Mouse (Mus musculus): ENCODE measurements around the gene Arhgap29. TPM values are rescaled to one million over a fixed set of nuclear protein-coding genes. Genes with fewer than 3 reads are reported as not detected.

Gene Arhgap29
- total RNA-seq, 2 experiments from 2014 or later = 19.2 to 21.1 TPM

- no peak for DNase-seq (ENCODE audit: low spot score in 2 of 2)
These were observed 11.1 kb upstream of the Arhgap29 start for GRCm38 (mm10) chr3:121941204-121941745.

GRCm38 (mm10) chr3:121945957-121946356 lies 6.4 kb upstream of the Arhgap29 start:
- DNase-seq (ENCODE audit: low spot score in 2 of 2) = peak in 1 of 2 experiments; percentile 16

GRCm38 (mm10) chr3:121946765-121947164 lies 5.6 kb upstream of the Arhgap29 start:
- no peak for DNase-seq (ENCODE audit: low spot score in 2 of 2)

GRCm38 (mm10) chr3:121950139-121950538 lies 2.2 kb upstream of the Arhgap29 start:
- no peak for DNase-seq (ENCODE audit: low spot score in 2 of 2)

- DNase-seq (ENCODE audit: low spot score in 2 of 2) = no peak
These were observed 1.2 kb upstream of the Arhgap29 start for GRCm38 (mm10) chr3:121951116-121951515.

- peak; percentile 66 to 75 for DNase-seq (ENCODE audit: low spot score in 2 of 2)
These were observed 700 bp downstream of the Arhgap29 start for GRCm38 (mm10) chr3:121953049-121953432.

- peak in 1 of 2 experiments; percentile 7 for DNase-seq (ENCODE audit: low spot score in 2 of 2)
These were observed 1.3 kb downstream of the Arhgap29 start for GRCm38 (mm10) chr3:121953433-121954161.

- DNase-seq (ENCODE audit: low spot score in 2 of 2) = no peak
These were observed 2.1 kb downstream of the Arhgap29 start for GRCm38 (mm10) chr3:121954421-121954820.

- DNase-seq (ENCODE audit: low spot score in 2 of 2) = no peak
These were observed 3.2 kb downstream of the Arhgap29 start for GRCm38 (mm10) chr3:121955527-121955926.

- DNase-seq (ENCODE audit: low spot score in 2 of 2) = no peak
These were observed 4.4 kb downstream of the Arhgap29 start for GRCm38 (mm10) chr3:121956789-121957188.

- no peak for DNase-seq (ENCODE audit: low spot score in 2 of 2)
These were observed 5.4 kb downstream of the Arhgap29 start for GRCm38 (mm10) chr3:121957606-121958344.

- peak; percentile 51 to 61 for DNase-seq (ENCODE audit: low spot score in 2 of 2)
These were observed 11.8 kb downstream of the Arhgap29 start for GRCm38 (mm10) chr3:121964173-121964572.

GRCm38 (mm10) chr3:121967681-121968476 lies 15.5 kb downstream of the Arhgap29 start:
- peak; percentile 43 to 70 for DNase-seq (ENCODE audit: low spot score in 2 of 2)

- DNase-seq (ENCODE audit: low spot score in 2 of 2) = no peak
These were observed 16.3 kb downstream of the Arhgap29 start for GRCm38 (mm10) chr3:121968621-121969020.

- DNase-seq (ENCODE audit: low spot score in 2 of 2) = no peak
These were observed 17.1 kb downstream of the Arhgap29 start for GRCm38 (mm10) chr3:121969451-121969850.

GRCm38 (mm10) chr3:121973761-121974160 lies 21.4 kb downstream of the Arhgap29 start:
- no peak for DNase-seq (ENCODE audit: low spot score in 2 of 2)

GRCm38 (mm10) chr3:121975381-121975780 lies 23.0 kb downstream of the Arhgap29 start:
- no peak for DNase-seq (ENCODE audit: low spot score in 2 of 2)

GRCm38 (mm10) chr3:121981306-121981705 lies 29.0 kb downstream of the Arhgap29 start:
- DNase-seq (ENCODE audit: low spot score in 2 of 2) = no peak

- DNase-seq (ENCODE audit: low spot score in 2 of 2) = no peak
These were observed 30.1 kb downstream of the Arhgap29 start for GRCm38 (mm10) chr3:121982450-121982849.

GRCm38 (mm10) chr3:121995125-121995524 lies 42.8 kb downstream of the Arhgap29 start:
- DNase-seq (ENCODE audit: low spot score in 2 of 2) = no peak

GRCm38 (mm10) chr3:121999934-122000333 lies 47.6 kb downstream of the Arhgap29 start:
- DNase-seq (ENCODE audit: low spot score in 2 of 2) = no peak

Data from layer of hippocampus, postnatal 10 days (tissue).